Mouse (Mus musculus) liver, embryonic 14 days (tissue): Measurements from ENCODE around the gene Hlcs. TPM values are rescaled to one million over a fixed set of nuclear protein-coding genes. Genes with fewer than 3 reads are reported as not detected.

Experiments used
- polyA plus RNA-seq: library from polyadenylated mRNA; depleted of rRNA; stranded (reverse); fragments of >200 nt; gene quantifications from 2 replicates; pipeline ENCODE4 v1.2.3, GENCODE M21; 2012; rRNA removed

Gene Hlcs
- polyA plus RNA-seq = 1.7 and 1.9 TPM in 2 replicates

GRCm38 (mm10) chr16:94313229-94314030, at the start of gene Hlcs:
Gene Hlcs, minus strand, starts transcription at chr16:94313571.

GRCm38 (mm10) chr16:94327781-94328711, 14.7 kb upstream of the Hlcs start, which contains the start of gene Ripply3:
Gene Ripply3, plus strand, starts transcription at chr16:94328420.

GRCm38 (mm10) chr16:94084711-94085602, 228.4 kb downstream of the Hlcs start, which contains the start of gene Sim2:
Gene Sim2, plus strand, starts transcription at chr16:94084931.

Other genes with a start within 250 kb of the Hlcs start
- gene Sim2, start 228.6 kb downstream of the Hlcs start, polyA plus RNA-seq = under 0.01 and 0.02 TPM in 2 replicates
- gene Ripply3, start 14.8 kb upstream of the Hlcs start, polyA plus RNA-seq = 0.78 and 0.93 TPM in 2 replicates
- 9.9 and 10.4 TPM in 2 replicates for gene Ttc3, start 57.0 kb upstream of the Hlcs start, polyA plus RNA-seq
- gene Pigp, start 58.3 kb upstream of the Hlcs start, polyA plus RNA-seq = 23.0 and 25.2 TPM in 2 replicates
- 11.9 and 15.5 TPM in 2 replicates for gene Vps26c, start 213.3 kb upstream of the Hlcs start, polyA plus RNA-seq